Mouse (Mus musculus): ENCODE data around the gene Zfand6.

The Zfand6 gene

DNA sequence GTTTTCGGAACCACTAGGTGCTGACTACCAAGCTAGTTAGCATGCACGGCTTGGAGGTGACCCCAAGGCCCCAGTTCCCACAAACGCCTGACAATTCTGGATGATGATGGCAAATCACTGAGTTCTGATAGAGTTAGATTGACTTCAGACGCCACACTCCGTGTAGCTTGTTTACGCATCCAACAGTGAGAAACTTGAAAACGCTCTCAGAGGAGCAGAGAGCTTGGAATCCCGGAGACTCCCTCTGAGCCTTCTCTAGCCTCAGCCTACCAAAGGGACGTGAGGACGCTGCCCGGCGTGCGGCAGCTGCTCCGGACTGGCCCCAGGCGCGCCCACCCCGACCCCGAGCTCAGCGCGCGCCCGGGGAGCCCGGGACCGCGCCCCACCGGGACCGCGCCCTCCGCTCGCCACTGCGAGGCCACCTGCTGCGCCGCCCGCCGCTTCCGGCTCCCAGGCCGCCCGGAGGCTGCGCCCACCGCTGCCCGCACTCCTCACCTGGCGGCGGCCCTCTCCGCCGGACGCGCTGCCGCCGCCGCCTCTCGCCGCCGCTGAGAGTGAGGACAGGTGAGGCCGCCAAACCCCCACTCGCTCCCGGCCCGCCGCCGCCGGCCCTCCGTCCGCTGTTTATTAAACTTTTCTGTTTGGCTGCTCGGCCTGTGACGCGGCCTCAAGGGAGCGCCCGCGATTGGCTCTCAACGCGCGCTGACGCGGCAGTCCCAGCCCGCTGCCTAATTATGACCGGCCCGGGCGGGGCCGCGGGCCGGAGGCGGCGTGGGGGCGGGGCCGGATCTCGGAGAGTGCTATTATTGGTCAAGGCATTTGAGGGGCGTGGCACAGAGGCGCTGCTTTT, at the start of gene Zfand6:
Gene Zfand6 (minus strand): TSS at position 709 of the 850 bp plus-strand sequence.
- DNase-seq (ENCODE audit: low read depth): peak; percentile 92

DNA sequence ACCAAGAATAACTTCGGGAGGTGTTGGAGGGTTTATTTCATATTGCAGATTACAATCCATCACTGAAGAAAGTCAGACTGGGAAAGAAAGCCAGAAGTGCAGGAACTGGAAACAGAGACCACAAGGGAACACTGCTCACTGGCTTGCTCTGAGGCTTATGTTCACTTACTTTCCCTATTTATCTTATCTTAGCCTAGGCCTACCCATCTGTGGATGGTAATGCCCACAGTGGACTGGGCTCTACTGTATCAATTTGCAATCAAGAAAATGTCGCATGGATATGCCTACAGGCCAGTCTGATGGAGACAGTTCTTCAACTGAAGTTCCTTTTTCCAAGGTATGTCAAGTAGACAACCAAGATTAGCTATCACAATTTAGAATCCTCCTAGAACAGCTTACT, 47.0 kb upstream of the Zfand6 start:
- no peak for DNase-seq (ENCODE audit: low read depth)

DNA sequence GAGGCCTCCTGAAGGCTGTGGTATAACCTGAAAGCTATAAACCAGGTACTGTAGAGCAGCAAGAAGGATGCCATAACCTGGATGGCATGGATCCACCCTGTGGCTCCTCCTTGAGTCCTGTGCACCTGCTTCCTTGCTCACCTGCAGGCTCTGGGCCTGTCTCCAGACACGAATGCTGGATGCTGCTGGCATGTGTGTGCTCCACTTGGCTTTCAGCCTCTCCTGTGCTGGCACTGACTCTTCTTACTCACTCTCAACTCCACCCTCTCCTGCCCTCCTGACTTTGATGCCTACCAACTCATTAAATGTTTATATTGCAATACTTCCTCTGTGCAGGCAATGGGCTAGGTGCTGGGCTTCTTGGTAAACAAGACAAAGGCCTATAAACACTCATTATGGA, 43.3 kb upstream of the Zfand6 start:
- no peak for DNase-seq (ENCODE audit: low read depth)

DNA sequence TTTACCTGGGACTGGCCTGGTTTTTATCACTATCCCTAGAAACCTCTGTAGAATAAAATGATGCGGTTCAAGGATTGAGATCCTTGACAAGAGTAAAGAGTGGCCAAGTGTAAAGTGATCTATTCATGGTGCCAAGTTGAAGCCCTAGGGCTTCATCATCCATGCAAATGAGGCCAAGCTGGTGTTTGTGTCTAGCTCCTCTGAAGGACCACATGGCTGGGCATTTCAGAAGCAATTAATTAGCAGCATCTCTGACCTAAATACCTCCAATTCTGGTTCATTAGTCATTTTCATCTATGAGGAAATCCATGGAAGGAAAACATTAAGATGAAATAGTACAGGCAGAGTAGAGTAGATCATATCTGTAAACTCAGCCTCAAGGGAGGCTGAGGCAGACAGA, 42.3 kb upstream of the Zfand6 start:
- DNase-seq (ENCODE audit: low read depth): no peak

DNA sequence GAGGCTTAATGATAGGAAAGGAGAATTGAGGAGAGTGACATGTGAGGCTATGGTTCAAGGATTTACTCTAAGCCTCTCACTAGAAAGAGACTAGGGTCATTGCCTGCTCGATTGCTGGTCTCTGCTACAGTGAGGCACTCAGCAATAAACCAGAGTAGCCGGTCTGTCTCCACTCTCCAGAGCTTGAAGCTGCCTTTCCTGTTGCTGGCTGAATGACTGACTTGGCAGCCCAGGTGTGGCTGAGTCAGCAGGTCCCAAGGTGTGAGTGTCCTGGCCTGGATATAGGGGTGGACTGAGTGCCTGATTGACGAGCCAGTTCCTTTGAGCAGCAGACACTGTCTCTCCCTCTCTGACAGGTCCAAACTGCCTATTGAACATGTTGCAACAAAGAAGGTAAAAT, 41.3 kb upstream of the Zfand6 start:
- DNase-seq (ENCODE audit: low read depth): no peak

DNA sequence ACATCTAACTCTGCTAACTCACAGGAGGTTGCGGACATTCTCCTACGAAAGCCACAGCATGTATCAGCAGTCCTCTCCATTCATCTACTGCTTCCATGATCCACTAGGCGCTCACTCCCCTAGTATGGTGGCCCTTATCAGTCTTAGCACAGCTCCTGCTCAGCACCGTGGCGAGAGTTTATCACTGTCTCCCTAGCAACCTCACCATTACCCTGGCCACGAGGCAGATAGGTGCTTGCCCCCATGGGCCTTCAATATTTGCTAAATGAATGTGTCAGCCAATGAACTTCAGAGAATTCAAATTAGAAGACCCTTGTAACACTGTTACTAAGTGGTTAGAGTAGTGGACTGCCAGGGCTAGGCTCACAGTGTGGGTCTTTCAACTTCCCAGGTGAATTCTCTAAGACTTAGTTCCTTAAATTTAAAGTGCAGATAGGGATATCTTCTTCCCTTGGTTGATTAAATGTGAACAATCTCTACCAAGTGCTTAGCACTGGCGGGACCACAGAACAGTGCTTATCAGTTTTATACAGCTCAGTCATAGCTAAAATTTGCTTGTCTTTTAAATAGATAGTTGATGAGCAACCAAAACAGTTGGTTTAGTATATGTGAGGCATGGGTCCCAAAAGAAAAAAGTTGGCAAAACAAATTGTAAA, 33.2 kb upstream of the Zfand6 start:
- no peak for DNase-seq (ENCODE audit: low read depth)

DNA sequence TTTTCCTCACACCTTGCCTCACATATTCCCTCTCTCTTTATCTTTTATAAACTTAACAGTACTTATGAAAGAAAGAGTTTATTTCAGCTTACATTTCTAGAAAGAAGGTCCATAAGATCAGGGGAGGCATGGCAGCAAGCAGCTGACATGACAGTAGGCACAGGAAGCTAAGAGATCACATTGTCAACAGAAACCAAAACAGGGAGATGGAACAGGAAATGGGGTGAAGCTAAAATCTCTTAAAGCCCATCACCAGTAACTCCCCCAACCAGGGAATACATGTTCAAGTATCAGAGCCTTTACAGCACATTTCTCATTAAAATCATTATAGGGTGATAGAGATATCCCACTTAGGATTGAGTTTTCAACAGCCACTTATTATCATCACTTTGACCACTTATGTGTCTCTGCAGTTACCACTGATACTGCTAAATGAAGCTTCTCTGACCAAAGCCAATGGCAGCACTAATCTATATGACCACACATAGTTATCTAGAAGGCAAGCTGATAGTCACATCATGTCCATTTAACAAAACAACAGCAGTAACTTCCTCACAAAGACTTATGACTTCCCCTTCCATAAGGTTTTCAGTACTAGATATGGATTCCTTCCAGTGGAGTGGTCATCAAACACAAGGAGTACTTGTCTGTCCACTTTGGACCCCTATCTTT, 20.7 kb upstream of the Zfand6 start:
- no peak for DNase-seq (ENCODE audit: low read depth)

DNA sequence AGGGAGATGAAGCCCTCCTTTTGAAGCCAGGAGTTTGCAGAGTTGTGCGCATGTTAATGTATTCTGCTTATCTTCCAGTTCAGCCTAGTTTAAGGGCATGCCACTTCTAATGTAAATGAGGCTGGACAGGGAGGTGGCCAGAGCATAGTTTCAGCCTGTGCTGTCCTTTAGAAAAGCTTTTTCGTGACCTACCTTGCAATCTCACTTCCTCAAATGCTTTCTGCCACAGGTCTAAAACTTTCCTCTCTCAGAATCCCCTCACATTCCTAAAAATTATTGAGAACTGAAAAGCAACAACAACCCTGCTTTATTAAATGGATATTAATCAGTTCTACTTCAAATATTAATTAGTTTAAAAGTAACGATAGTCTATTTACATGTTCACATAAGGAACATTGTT, 17.1 kb upstream of the Zfand6 start:
- no peak for DNase-seq (ENCODE audit: low read depth)

DNA sequence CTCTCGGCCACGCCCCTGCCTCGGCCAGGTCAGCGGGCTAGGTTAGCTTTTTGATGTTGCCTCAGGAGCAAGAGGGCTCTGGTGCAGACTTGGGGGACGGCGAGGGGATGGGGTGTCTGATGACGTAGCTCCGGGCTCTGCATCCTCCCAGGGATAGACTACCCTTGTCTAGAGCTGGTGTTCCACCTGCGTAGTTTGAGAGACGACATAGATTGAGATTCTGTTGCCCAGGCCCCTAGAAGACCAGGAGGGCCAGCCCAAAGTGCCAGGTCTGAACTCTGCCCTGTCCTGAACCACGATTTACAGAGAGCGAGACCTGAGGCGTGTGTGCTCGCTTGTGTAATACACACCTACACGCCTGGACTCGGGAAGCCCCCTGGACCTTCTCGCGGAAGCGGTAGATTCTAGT, 346 bp upstream of the Zfand6 start:
- DNase-seq (ENCODE audit: low read depth): no peak

DNA sequence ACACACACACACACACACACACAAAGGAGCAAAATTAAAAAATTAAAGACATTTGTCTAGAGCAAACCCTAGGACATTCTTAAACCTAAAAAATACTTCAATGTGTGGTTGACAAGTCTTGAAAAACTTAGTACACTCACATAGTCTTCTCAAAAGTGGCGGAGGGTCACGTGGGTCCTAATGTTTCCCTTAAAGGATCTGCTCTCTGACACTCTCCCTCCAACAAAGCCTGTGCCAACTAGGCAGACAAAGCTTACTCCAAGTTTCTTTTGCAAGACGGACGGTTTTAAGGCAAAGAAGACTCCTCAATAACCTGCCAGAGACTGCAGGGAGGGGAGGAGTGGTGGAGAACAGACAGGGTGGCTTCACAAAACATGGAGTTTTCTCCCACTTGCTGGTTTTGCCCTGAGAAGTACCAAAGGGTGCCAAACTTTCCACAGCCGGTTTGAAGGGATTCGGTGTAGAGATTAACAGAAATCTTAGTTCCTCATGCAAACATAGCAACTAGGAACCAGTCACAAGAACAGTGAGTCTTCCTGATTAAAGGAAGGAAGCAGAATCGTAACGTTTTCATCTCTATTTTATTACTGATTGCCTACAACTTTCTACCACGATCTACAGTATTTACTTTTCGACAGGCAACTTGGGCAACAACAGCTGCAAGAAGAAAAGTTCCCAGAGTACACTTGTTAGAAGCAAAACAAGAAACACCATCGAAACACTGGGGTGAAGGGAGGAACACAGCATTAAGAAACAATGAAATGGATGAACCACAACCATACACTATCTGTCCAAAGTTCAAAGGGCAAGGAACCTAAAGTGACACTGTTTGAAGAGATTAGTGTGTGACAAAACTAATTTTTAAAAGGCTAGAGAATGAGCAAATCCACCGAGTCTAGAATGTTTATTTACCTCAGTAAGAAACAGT, 1.8 kb downstream of the Zfand6 start:
- DNase-seq (ENCODE audit: low read depth): no peak

DNA sequence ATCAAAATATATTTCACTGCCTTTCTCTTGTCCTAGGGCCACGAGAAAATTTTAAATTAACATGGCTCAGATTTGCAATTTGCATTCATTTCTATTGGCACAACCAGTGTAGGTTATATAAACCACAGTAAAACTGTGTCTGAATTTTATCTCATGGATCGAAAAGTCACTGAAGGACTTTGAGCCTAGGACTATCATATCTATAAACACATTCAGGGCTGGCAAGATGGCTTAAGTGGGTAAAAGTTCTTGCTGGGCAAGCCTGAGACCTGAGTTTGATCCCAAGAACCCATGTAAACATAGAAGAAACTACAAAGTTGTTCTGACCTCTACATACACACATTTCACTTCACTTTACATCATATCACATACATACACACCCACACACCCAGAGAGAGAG, 3.4 kb downstream of the Zfand6 start:
- DNase-seq (ENCODE audit: low read depth): no peak

DNA sequence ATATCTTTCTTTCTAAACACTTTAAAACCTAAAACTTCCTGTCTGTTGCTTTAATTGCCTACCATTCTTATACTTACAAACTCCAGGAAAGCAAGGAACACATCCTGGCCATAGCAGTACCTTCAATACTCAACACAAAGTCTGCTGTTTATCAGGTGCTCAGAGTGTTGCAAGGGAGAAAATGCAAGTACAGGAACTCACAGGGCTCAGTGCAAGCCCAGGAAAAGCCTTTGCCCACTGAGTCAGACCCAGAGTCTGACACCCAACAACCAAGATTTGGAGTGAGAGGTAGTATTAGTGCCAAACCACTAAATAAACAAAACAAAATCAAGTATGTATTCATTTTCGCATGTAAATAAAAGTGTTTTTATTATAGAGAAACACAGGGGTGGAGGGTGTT, 5.1 kb downstream of the Zfand6 start:
- no peak for DNase-seq (ENCODE audit: low read depth)

DNA sequence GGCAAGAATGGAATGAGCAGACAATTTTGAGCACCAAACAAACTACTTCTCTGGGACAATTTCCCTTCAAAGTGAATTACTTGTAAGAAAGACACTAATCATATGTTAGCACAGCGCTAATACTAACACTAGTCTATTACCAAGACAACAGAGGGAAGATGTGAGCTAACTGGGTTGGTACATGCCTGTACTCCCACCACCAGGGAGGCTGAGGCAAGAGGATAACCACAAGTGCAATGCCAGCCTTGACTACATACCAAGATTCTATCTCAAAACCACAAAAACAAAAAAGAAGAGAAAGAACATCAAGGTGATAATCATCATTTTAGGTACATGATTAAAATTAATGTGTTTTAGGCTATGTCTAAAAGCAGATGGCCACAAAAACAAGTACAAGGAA, 8.2 kb downstream of the Zfand6 start:
- peak; percentile 46 for DNase-seq (ENCODE audit: low read depth)

DNA sequence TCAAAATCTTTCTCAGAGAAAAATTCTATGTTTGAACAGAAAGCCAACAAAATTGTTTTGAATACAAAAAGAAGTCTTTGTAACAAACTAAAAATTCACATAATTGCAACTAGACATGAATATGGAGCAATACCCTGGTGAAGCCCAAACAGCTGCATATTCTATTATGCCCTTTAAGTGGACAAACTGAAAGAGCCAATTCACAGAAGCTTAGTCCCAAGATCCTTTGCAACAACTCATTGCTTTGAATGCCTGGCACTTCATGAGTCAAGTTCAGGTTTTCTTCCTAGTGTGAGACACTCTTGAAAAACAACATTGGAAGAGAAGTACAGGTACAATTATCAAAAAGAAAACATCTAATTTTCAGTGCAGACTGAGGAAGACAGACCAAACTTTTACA, 8.8 kb downstream of the Zfand6 start:
- DNase-seq (ENCODE audit: low read depth): no peak

DNA sequence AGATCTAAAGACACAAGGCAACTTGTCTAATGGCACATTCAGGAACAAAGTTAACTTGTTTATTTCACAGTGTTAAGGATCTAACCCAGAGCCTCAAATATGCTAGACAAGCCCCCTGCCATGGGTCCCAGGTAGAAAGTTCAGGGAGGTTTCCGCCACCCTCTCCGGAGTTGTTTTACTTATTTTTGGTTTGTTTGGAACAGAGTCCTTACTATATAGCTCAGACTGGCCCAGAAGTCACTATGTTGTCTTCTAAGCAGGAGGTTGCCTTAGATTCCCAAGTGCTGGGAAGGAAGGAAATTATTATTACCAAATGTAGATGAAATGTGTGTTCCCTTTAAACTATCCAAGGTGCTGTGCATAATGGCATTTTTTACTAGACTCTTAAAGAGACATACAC, 9.7 kb downstream of the Zfand6 start:
- no peak for DNase-seq (ENCODE audit: low read depth)

DNA sequence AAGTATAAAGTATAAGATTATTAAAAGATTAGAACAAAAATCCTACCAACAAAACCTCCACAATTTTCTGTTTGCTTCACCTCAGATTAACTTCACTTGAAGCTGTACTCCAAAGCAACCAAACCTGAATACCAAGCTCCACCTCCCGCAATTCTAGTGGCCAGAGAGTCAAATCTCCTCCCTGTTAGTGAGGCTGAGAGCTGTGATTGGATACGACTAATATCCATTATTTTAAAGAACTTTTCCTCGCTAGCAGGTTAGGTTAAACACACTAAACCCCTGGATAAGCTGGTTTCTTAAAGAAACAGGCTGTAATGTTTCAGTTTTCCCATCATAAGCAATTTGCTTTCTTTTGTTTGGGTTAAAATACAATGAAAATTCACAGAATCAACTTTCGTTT, 10.5 kb downstream of the Zfand6 start:
- peak; percentile 79 for DNase-seq (ENCODE audit: low read depth)

DNA sequence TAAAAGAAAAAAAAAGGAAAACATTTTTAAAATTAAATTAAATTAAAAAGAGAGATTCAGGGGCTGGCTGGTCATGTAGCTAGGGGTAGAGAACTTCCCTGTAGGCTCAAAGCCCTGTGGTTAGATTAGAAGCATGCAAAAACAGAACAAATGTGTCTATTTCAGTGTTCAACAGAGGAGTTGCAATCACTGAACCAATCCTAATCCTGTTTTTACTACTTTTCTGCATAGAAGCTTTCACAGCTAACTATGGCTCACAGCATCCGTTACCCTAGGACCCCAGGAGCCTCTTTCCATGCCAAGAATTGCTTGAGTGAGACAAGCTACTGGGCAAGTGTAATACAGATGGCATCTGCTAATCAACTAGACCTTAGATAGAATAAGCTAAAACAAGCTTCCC, 16.7 kb downstream of the Zfand6 start:
- no peak for DNase-seq (ENCODE audit: low read depth)

DNA sequence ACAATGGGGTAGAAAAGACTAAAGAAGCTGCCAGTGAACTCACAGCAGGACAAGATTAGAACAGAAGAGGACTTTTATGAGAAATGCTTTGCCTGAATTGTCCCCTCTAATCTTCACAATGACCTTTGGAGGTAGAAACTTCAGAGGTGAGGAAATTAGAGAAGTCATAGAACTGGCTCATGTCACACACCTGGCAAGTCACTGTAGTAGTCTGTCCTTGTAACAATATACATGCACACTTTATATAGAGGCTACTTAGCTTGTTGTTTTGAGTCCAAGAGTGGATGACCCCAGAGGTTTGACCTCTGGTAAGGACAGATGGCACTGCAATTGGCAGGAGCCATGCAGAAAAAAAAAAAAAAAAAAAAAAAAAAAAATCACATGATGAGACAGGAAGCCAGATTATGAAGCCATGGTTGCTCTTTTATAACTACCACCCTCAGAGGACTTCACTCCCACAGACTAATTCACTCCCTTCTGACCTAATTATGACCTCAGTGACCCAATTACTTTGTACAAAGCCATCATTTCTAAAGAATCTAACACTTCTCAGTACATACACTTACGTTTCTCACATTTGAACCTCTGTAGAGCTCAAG, 20.1 kb downstream of the Zfand6 start:
- no peak for DNase-seq (ENCODE audit: low read depth)

DNA sequence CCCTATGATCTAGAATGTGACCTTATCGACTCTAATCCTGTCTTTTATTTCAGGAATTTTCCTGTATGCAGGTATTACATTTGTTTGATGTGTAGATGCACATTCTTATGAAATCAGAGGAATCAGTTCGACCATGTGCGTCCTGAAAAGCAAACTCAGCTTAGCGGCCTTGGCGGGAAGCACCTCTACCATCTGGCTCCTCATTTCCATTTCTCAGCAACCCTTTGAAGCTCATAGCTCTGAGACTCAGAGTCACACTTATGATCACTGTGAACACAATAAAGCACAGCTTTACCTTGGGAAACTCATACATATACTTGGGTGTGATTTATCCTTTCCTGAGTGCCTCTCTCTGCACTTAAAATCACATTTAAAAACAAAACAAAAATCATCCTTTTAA, 21.8 kb downstream of the Zfand6 start:
- DNase-seq (ENCODE audit: low read depth): no peak

DNA sequence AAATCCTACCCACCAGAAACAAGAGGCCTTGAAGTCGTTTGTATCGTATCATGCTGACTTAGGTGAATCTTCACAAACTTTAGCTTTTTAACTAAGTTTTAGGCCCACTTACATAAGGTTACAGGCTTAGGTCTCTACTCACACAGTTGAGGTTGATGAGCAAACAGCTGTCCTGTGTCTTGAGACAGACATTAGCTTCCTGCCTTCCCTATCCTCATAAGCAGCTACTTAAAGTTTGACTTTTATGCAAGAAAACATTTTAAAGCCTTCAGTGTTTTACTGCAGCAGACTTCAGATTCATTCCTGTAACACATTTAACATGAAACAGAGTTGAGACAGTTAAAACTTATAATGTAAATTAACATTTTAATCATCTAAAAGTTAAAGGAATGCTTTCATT, 37.0 kb downstream of the Zfand6 start:
- DNase-seq (ENCODE audit: low read depth): no peak

DNA sequence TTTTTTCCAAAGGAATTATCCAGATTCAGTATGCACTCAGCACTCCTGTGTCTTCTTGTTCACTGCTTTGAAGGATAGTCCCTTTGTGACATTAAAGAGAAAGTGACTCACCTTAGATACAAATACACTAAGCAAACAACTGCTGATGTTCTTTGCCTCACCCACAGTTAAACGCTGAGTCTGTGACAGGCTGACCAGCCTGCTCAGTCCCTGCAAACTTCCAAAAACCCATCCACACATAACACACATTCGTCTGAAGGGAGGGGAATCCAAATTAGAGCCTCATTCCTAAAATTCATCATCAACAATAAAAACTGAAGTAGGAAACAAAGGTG, 37.8 kb downstream of the Zfand6 start:
- no peak for DNase-seq (ENCODE audit: low read depth)
